Mouse (Mus musculus) urinary bladder, postnatal 14 days (tissue): Measurements from ENCODE around the gene Slc36a2.

ENCODE experiments used
- DNase-seq: peaks from one replicate; pipeline ENCODE4 v3.0.0; 2021; ENCODE audit warnings: low spot score

Gene Slc36a2

GRCm38 (mm10) chr11:55184733-55185291 lies at the start of gene Slc36a2:
Gene Slc36a2 (minus strand): TSS chr11:55185077.
- peak; percentile 45 for DNase-seq

GRCm38 (mm10) chr11:55234288-55234687 lies 49.4 kb upstream of the Slc36a2 start:
- DNase-seq, result no peak

- DNase-seq, result no peak
These were observed 46.2 kb upstream of the Slc36a2 start for GRCm38 (mm10) chr11:55231034-55231433.

- DNase-seq, result no peak
These were observed 36.4 kb upstream of the Slc36a2 start for GRCm38 (mm10) chr11:55221306-55221705.

- DNase-seq, result no peak
These were observed 33.6 kb upstream of the Slc36a2 start for GRCm38 (mm10) chr11:55218473-55218872.

- no peak for DNase-seq
These were observed 33.0 kb upstream of the Slc36a2 start for GRCm38 (mm10) chr11:55217880-55218279.

- DNase-seq, result no peak
These were observed 32.5 kb upstream of the Slc36a2 start for GRCm38 (mm10) chr11:55217418-55217817.

- no peak for DNase-seq
These were observed 32.0 kb upstream of the Slc36a2 start for GRCm38 (mm10) chr11:55216830-55217229.

- DNase-seq, result no peak
These were observed 31.2 kb upstream of the Slc36a2 start for GRCm38 (mm10) chr11:55216061-55216460.

- no peak for DNase-seq
These were observed 30.1 kb upstream of the Slc36a2 start for GRCm38 (mm10) chr11:55214978-55215377.

GRCm38 (mm10) chr11:55214161-55214560 lies 29.3 kb upstream of the Slc36a2 start:
- no peak for DNase-seq

- DNase-seq, result no peak
These were observed 28.6 kb upstream of the Slc36a2 start for GRCm38 (mm10) chr11:55213518-55213917.

GRCm38 (mm10) chr11:55209626-55210353 lies 24.9 kb upstream of the Slc36a2 start:
- DNase-seq, result peak; percentile 16

- DNase-seq, result no peak
These were observed 24.2 kb upstream of the Slc36a2 start for GRCm38 (mm10) chr11:55209032-55209431.

- DNase-seq, result no peak
These were observed 23.3 kb upstream of the Slc36a2 start for GRCm38 (mm10) chr11:55208001-55208690.

- peak; percentile 27 for DNase-seq
These were observed 19.7 kb upstream of the Slc36a2 start for GRCm38 (mm10) chr11:55204602-55205001.

- DNase-seq, result peak; percentile 97
These were observed 19.3 kb upstream of the Slc36a2 start, which contains the start of gene Slc36a1 for GRCm38 (mm10) chr11:55204159-55204596. Gene Slc36a1 (plus strand): TSS chr11:55204350.

- DNase-seq, result no peak
These were observed 13.0 kb upstream of the Slc36a2 start for GRCm38 (mm10) chr11:55197740-55198510.

GRCm38 (mm10) chr11:55197086-55197485 lies 12.2 kb upstream of the Slc36a2 start:
- no peak for DNase-seq

- DNase-seq, result no peak
These were observed 5.3 kb upstream of the Slc36a2 start for GRCm38 (mm10) chr11:55190216-55190615.

- no peak for DNase-seq
These were observed 2.9 kb upstream of the Slc36a2 start for GRCm38 (mm10) chr11:55187777-55188176.

GRCm38 (mm10) chr11:55187292-55187691 lies 2.4 kb upstream of the Slc36a2 start:
- DNase-seq, result no peak
